Comparison of ENCODE assay signal across 8 mouse cellular contexts in the genomic region with DNA sequence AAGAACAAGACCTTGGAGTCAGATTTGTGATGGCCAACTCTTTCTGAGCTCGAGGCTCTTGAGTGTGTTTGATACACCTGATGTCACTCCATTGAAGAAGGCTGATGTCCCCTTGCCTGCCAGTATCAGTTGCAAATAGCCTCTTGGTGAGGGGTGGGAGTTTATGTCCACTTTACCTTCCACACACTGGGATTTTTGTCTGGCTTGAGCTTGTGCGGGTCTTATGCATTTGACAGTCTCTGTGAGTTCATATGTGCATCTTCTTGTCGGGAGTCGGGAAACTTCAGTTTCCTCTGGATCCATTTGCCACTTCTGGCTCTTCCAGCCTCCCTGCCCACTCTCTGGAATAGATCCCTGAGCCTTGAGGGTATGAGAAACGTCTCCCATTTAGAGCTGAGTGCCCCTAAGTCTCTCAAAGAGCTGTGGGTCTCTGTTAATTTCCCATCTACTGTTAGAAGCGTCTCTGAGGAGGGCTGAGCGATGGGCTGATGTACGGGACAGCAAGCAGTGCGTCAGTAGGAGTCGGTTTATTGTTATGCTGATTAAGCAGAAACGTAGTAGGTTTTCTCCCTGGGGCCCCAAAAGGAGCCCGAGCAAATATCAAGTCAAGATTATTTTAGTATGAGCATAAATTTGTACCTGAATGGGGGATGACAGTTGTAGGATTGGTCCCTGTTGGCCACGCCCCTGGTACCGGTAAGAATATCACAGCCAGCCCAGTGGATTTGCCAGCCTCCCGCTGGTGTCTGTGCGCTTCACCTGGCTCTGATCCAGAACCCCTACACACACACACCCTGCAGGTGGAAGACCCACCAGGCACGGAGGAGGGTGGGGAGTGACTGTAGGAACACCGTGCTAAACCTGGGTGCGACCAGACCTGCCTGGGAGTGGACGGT. TPM values are rescaled to one million over a fixed set of nuclear protein-coding genes. Genes with fewer than 3 reads are reported as not detected.
DNase-seq lines count a peak whose midpoint lies in the region; ATAC-seq and TF ChIP-seq lines count a peak whose summit lies in the region.

No protein-coding gene starts in this region.

- no peaks in the 10 kb centered on the region for H3K36me3 ChIP-seq in thymus, adult 2 months (ENCODE audit: control insufficient read depth, insufficient read depth, low read length)
- H3K36me3 ChIP-seq in liver, embryonic 12.5 days: no peaks in the 10 kb centered on the region

- TF ChIP-seq CTCF in thymus, adult 2 months (IDR thresholded peaks at IDR 0.05; ENCODE audit: borderline replicate concordance, control insufficient read depth, extremely low read depth, insufficient read depth, low read length, poor library complexity): no peak

- H3K27ac ChIP-seq in thymus, adult 2 months (ENCODE audit: control insufficient read depth, insufficient read depth, low read length): no peak overlapping the region
- no peak overlapping the region for H3K27ac ChIP-seq in liver, embryonic 12.5 days

- peaks cover 22% of the 10 kb centered on the region for H3K27me3 ChIP-seq in thymus, adult 2 months (ENCODE audit: control insufficient read depth, insufficient read depth, low read length)
- peaks cover 95% of the 10 kb centered on the region for H3K27me3 ChIP-seq in liver, embryonic 12.5 days (replicated peaks)

- no peak for TF ChIP-seq POLR2A in thymus, adult 2 months (IDR thresholded peaks at IDR 0.05; ENCODE audit: control insufficient read depth, extremely low read depth, insufficient read depth, low read length, poor library complexity)

- peak overlapping the region; percentile 65 for H3K4me2 ChIP-seq in liver, embryonic 12.5 days

- ATAC-seq in liver, embryonic 12.5 days: no peak

- no peaks in the 10 kb centered on the region for H3K9me3 ChIP-seq in liver, embryonic 12.5 days (replicated peaks)

- H3K9ac ChIP-seq in liver, embryonic 12.5 days: 0 out of 2 replicates have a peak overlapping the region, but pooled peaks have one; percentile 19

- H3K4me1 ChIP-seq in thymus, adult 2 months (replicated peaks; ENCODE audit: control insufficient read depth, insufficient read depth, low read length): peaks cover 7% of the 10 kb centered on the region
- H3K4me1 ChIP-seq in liver, embryonic 12.5 days: peaks cover 34% of the 10 kb centered on the region

- H3K4me3 ChIP-seq in thymus, adult 2 months (ENCODE audit: control insufficient read depth, insufficient read depth, low read length): peak overlapping the region; percentile 17; the same call in 1 of the 2 replicates
- peak overlapping the region; percentile 43 for H3K4me3 ChIP-seq in liver, embryonic 12.5 days

- DNase-seq in cerebellum, postnatal 14 days: peak; percentile 43 to 47
- DNase-seq in cerebellum, adult 11 months: no peak
- no peak for DNase-seq in thymus, adult 2 months
- DNase-seq in thymus, postnatal 36 days: no peak
- DNase-seq in c-Kit-positive CD71-positive TER-119-positive erythroid progenitor cells, embryonic 14.5 days (ENCODE audit: low spot score): no peak
- DNase-seq in thymus, postnatal 14 days: no peak
- DNase-seq in lung, postnatal 4 days: no peak

- WGBS in thymus, adult 2 months: 10% methylated on average over 20 of the region's 20 CpGs
- 6% methylated on average over 20 of the region's 20 CpGs for WGBS in liver, embryonic 12.5 days (ENCODE audit: insufficient replicate concordance)

RNA-seq across cellular contexts. Expression of gene Arhgef19, which starts 0.6 kb away (rescaled TPM):
- polyA plus RNA-seq in thymus, adult 2 months (2012; rRNA removed): 2.6 and 2.8 TPM in 2 replicates
- 1.9 and 2.4 TPM in 2 replicates for polyA plus RNA-seq in liver, embryonic 12.5 days (2016; fragmentation: Nextera tagmentation; extraction: Ambion mirVana)

RNA-seq across cellular contexts. Expression of gene Rsg1, which starts 25.0 kb away (rescaled TPM):
- 3.5 and 3.6 TPM in 2 replicates for polyA plus RNA-seq in thymus, adult 2 months (2012; rRNA removed)
- polyA plus RNA-seq in liver, embryonic 12.5 days (2016; fragmentation: Nextera tagmentation; extraction: Ambion mirVana): 3.3 and 3.5 TPM in 2 replicates

Comparison
In these comparisons a context has a peak if more than half of its experiments do, and no peak if none do; other contexts are left out.
1. DNase-seq: peak in cerebellum, postnatal 14 days (2 of 2); none in cerebellum, adult 11 months (single experiment), thymus, adult 2 months (single experiment), thymus, postnatal 36 days (0 of 2), c-Kit-positive CD71-positive TER-119-positive erythroid progenitor cells, embryonic 14.5 days (single experiment), thymus, postnatal 14 days (single experiment) and lung, postnatal 4 days (0 of 2).